Mouse (Mus musculus) cerebellum, adult 2 months (tissue): ENCODE results near the gene Frmd8.

ENCODE experiments used
- CTCF ChIP-seq: fragments of 200-500 bp; IDR thresholded peaks from 2 replicates; pipeline ENCODE4 v1.5.1; 2011; ENCODE audit warnings: low read depth, mild to moderate bottlenecking, control low read depth, low read length, moderate library complexity, borderline replicate concordance; ENCODE audit not compliant: insufficient read depth
- POLR2A ChIP-seq: fragments of 200-500 bp; IDR thresholded peaks from 2 replicates; pipeline ENCODE4 v1.6.1; 2011; ENCODE audit warnings: low read length, control low read depth, borderline replicate concordance; ENCODE audit not compliant: insufficient read depth

- TF ChIP-seq CTCF (no peak), POLR2A (no peak)
Observed at GRCm38 (mm10) chr19:5871683-5872082, 3.4 kb downstream of the Frmd8 start.
